Mouse (Mus musculus) megakaryocyte progenitor cell, adult 5-6 weeks (primary cell): Measurements from ENCODE around the gene Gdpd5. TPM values are rescaled to one million over a fixed set of nuclear protein-coding genes. Genes with fewer than 3 reads are reported as not detected.

ENCODE experiments used
- ATAC-seq: replicated peaks from 2 replicates; pipeline ENCODE4 v1.8.0; 2016; ENCODE audit warnings: mild to moderate bottlenecking, moderate TSS enrichment, inconsistent platforms; ENCODE audit not compliant: poor library complexity
- total RNA-seq, 2 experiments: library from RNA; stranded (forward) in 1 of 2; stranded (reverse) in 1 of 2; fragments of 157-497, 149-512 nt in 1 of 2; fragments of 200-1000 nt in 1 of 2; gene quantifications; 2 replicates each; pipeline versions ENCODE4 v1.2.3 to v1.2.4; 2015 to 2017

The Gdpd5 gene
- total RNA-seq, 2 experiments from 2014 or later: 0.08 TPM; not detected in 1

GRCm38 (mm10) chr7:99403254-99403653 is 22.0 kb downstream of the Gdpd5 start:
- no peak for ATAC-seq

- ATAC-seq: no peak
Observed at GRCm38 (mm10) chr7:99404031-99404735, 23.0 kb downstream of the Gdpd5 start.

DNA sequence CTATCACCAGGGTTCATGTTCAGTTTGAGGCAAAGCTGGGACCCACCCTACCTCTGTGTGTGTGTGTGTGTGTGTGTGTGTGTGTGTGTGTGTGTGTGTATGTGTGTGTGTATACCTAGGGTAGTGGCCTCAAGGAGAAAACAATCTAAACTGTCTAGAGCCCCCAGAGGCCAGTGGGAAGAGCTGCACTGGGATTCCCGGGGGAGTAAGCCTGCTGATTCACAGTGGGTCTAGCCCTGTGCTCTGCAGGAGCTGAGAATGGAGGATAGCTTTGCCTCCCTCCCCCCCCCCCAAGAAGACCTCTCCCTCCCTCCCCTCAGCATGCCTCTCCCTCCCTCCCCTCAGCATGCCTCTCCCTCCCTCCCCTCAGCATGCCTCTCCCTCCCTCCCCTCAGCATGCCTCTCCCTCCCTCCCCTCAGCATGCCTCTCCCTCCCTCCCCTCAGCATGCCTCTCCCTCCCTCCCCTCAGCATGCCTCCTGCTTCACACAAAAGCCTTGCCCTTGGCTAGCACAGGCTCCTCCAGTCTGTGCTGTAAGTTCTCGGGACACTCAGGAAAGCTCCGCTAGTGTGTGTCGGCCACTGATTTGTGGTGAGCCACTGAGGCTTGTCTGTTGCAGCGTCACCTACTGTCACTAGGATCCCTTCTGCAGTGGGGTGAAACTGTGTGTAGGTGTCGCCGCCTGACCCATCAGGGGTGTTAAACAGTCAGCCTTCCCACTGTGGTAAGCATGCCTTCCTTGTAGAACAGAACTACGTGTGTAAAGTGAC is 24.4 kb downstream of the Gdpd5 start:
- ATAC-seq: no peak

- peak; percentile 79 for ATAC-seq
Observed at GRCm38 (mm10) chr7:99407598-99407997, 26.4 kb downstream of the Gdpd5 start.

DNA sequence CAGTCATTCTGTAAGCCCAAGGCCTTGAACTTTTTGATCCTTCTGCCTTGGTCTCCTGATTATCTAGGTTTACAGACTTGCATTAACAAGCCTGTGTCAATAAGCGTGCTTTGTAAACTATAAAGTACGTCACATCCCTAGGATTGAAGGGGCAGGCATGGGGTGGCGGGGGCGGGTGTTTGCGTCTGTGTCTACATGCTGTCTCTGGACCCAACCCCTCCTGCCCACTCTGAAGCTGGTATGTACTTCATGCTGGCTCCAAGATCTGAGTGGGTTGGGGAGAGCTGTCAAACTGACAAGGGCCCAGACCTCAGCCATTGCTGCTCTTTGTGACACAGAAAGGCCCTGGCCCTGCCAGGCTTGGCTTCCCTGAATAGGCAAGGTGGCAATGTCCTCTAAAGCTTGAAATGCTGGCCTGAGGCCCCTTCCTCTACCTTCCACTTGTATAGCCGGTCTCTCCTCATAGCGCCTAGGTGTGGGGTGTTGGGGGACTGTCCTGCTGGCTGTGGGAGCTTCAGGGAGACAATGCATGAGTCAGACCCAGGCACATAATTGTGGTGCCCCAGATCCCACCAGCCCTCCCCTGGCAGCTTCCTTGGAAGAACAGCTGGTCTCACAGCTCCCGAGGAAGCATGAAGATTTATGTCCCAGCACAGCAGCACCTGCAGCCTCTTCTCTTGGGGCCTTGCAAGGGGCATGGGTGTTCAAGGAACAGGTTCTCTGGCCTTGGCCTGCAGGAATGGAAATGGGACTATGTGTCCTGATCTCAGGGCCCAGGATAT is 28.4 kb downstream of the Gdpd5 start:
- ATAC-seq: no peak

GRCm38 (mm10) chr7:99410315-99410714 is 29.1 kb downstream of the Gdpd5 start:
- ATAC-seq: no peak

- no peak for ATAC-seq
Observed at GRCm38 (mm10) chr7:99411047-99411779, 30.0 kb downstream of the Gdpd5 start.

DNA sequence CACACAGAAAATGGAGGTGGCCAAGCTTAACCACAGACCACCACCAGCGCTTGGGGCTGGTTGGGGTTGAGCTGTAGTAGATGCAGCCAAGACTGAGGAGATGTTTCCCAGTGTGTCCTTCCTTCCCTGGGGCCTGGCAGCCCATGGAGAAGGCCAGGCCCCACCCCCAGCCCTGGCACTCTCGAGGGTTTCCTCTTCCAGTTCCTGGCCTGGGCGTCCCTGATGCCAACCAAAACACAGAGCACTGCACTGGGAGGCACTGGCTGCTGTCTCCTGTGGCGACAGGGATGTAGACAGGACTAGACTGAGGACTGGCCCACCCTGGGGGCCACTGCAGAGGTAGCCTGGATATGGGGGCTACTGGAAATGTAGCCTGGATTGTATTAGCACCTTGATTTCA is 33.8 kb downstream of the Gdpd5 start:
- ATAC-seq: no peak

- no peak for ATAC-seq
Observed at GRCm38 (mm10) chr7:99419311-99419710, 38.1 kb downstream of the Gdpd5 start.

GRCm38 (mm10) chr7:99421006-99421405 is 39.8 kb downstream of the Gdpd5 start:
- ATAC-seq: no peak

GRCm38 (mm10) chr7:99424538-99425155 is 43.4 kb downstream of the Gdpd5 start:
- no peak for ATAC-seq

- no peak for ATAC-seq
Observed at GRCm38 (mm10) chr7:99425706-99426105, 44.5 kb downstream of the Gdpd5 start.

- ATAC-seq: no peak
Observed at GRCm38 (mm10) chr7:99427031-99427430, 45.8 kb downstream of the Gdpd5 start.

GRCm38 (mm10) chr7:99427987-99428386 is 46.8 kb downstream of the Gdpd5 start:
- no peak for ATAC-seq

DNA sequence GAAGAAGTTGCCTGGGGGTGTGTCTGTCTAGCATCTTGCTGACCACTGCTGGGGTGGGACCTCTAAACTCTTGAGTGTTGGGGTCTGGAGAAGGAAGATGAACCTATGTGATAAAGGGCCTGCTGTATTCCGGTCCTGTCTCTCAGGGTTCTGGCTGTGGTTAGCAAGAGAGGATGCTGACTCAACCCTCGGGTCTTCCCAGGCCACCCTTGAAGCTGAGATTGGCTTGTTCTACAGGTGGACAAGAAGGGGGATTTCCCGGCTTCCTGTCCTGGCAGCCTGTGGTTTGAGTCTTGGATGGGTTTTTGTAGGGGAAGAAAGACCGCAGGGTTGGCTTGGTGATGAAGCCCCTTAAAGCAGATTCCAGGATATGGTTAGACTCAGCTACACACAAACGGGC is 47.6 kb downstream of the Gdpd5 start:
- peak; percentile 18; the same call in 1 of the 2 replicates for ATAC-seq

- no peak for ATAC-seq
Observed at GRCm38 (mm10) chr7:99429786-99430185, 48.6 kb downstream of the Gdpd5 start.

GRCm38 (mm10) chr7:99430246-99430645 is 49.0 kb downstream of the Gdpd5 start:
- no peak for ATAC-seq

DNA sequence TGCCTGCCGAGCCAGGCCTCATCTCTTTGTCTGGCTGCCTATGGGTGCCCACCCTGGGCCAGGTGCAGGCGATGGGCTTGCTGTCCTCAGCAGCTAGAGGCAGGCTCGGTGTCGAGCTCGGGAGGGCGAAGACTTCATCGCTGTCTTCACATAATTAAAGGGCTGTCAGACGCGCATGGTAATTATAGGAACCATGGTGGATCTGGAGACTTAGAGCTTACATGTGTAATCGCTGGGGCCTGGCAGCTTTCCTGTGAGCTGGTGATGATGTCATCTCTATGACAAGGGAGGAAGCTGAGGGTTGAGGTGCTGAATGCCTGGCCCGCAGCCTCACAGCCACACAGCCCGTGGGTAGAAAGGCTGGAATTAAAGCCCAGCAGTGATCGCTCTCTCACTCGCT is 51.0 kb downstream of the Gdpd5 start:
- peak; percentile 60 for ATAC-seq

- ATAC-seq: no peak
Observed at GRCm38 (mm10) chr7:99432863-99433262, 51.6 kb downstream of the Gdpd5 start.

GRCm38 (mm10) chr7:99434672-99435250 is 53.5 kb downstream of the Gdpd5 start:
- peak; percentile 78 for ATAC-seq
